Mouse (Mus musculus): Measurements from ENCODE around the gene Itgam. TPM values are rescaled to one million over a fixed set of nuclear protein-coding genes. Genes with fewer than 3 reads are reported as not detected.

Gene Itgam
- total RNA-seq, 1 experiment from 2014 or later, result 29.7 TPM

DNA sequence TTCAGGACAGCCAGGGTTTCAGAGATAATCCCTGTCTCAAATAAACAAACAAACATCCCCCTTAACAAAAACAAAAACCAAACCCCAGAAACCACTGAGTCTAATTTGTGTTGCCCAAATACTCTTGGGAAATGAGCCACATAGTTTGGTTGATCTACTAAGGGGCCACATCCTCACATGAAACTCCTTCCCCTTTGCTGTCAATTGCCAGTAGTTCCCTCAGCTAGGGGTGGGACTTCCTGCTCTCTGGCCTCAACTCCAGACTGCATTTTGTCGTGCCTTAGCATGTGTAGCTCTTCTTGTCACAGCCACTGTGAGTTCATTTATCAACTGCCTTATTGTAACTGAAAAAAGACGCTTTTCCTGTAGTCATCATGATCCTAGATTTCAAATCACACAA, 47.9 kb downstream of the Itgam start:
- no peak for ATAC-seq (replicated peaks in 1 of 2; ENCODE audit: insufficient read depth in 1 of 2, low FRiP score in 2 of 2, low TSS enrichment in 1 of 2, low read depth in 1 of 2, poor library complexity in 2 of 2, severe bottlenecking in 2 of 2)

DNA sequence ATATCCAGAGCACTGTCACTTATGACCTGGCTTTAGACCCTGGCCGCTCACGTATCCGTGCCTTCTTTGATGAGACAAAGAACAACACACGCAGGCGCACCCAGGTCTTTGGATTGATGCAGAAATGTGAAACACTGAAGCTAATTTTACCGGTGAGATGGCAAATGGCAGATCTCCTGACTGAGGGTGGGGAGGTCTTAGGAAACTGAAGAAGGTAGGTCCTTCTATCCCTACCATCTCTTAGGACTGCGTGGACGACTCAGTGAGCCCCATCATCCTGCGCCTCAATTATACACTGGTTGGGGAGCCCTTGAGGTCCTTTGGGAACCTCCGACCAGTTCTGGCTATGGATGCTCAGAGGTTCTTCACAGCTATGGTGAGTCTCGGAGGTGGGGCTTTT, 49.7 kb downstream of the Itgam start:
- ATAC-seq (replicated peaks in 1 of 2; ENCODE audit: insufficient read depth in 1 of 2, low FRiP score in 2 of 2, low TSS enrichment in 1 of 2, low read depth in 1 of 2, poor library complexity in 2 of 2, severe bottlenecking in 2 of 2), result no peak

DNA sequence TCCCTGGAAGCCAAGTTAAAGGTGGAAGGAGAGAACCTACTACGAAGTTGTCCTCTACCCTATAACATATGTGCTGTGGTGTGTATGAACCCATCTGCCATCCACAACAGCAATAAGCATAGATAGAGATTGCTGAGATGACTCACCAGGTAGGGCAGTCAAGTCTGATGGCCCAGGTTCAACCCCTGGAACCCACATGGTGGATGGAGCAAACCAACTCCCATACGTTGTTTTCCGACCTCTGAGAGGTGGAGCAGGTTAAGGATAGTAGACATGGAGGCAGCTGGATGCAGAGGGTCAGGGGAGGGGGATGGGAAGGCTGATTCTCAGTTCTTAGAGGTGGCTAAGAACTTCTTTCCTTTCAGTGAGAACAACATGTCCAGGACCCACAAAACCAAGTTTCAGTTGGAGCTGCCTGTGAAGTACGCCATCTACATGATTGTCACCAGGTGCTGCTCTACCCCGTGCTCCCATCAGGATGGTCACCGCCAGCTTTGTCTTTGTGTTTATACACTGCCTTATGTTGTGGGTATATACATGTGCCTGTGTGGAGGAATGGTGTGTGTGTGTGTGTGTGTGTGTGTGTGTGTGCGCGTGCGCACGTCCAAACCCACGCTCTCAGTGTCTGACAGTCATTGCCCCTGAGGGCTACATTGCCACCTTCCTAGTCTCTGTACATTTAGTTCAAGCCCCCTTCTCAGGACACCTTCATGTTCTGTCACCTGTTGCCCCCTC, 52.1 kb downstream of the Itgam start:
- no peak for ATAC-seq (replicated peaks in 1 of 2; ENCODE audit: insufficient read depth in 1 of 2, low FRiP score in 2 of 2, low TSS enrichment in 1 of 2, low read depth in 1 of 2, poor library complexity in 2 of 2, severe bottlenecking in 2 of 2)

DNA sequence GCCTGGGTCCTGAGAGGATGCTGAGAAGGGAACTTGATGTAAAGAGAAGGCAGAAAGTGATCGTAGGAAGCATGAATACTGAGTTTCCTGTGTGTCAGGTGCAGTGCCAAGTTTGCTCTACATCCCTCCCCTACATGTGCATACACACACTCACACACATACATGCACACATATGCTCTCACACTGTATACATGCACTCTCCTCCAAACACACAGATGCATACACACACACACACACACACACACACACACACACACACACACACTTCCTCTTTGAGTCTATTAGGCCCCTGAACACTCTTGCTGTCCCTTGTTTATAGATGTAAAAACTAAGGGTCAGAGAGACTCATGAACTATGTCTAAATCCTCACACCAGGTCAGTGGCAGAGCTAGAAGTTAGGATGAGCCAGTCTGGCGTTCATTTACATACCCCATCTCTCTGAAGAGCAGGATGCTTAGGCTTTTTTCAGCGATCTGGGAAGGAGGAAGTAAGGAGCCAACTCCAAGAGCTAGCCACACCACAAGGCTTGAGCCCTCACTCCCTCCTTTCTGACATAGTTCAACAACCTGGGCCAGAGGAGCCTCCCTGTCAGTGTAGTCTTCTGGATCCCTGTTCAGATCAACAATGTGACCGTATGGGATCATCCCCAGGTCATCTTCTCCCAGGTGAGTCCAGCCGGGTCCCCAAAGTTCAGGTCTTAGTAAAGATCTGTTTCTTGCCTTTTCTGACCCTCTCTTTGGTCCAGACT, 52.9 kb downstream of the Itgam start:
- peak; percentile 17 to 46; a peak in 3 of 4 replicates for ATAC-seq (replicated peaks in 1 of 2; ENCODE audit: insufficient read depth in 1 of 2, low FRiP score in 2 of 2, low TSS enrichment in 1 of 2, low read depth in 1 of 2, poor library complexity in 2 of 2, severe bottlenecking in 2 of 2)

DNA sequence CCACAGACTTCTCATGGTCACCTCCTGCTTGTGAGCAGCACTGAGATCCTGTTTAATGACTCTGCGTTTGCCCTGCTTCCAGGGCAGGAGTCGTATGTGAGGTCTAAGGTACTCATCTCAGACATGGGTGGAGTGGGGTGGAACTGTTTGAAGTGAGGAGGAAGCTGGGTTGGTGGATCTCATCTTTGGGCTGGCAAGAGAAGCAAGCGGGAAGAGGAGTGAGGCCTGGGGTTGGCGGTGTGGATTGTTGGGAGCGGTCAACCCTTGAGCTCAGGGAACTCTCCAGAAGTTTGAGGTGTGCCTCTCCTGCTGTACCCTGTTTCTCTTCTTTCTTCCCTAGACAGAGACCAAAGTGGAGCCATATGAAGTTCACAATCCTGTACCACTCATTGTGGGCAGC, 54.0 kb downstream of the Itgam start:
- ATAC-seq (replicated peaks in 1 of 2; ENCODE audit: insufficient read depth in 1 of 2, low FRiP score in 2 of 2, low TSS enrichment in 1 of 2, low read depth in 1 of 2, poor library complexity in 2 of 2, severe bottlenecking in 2 of 2), result no peak

DNA sequence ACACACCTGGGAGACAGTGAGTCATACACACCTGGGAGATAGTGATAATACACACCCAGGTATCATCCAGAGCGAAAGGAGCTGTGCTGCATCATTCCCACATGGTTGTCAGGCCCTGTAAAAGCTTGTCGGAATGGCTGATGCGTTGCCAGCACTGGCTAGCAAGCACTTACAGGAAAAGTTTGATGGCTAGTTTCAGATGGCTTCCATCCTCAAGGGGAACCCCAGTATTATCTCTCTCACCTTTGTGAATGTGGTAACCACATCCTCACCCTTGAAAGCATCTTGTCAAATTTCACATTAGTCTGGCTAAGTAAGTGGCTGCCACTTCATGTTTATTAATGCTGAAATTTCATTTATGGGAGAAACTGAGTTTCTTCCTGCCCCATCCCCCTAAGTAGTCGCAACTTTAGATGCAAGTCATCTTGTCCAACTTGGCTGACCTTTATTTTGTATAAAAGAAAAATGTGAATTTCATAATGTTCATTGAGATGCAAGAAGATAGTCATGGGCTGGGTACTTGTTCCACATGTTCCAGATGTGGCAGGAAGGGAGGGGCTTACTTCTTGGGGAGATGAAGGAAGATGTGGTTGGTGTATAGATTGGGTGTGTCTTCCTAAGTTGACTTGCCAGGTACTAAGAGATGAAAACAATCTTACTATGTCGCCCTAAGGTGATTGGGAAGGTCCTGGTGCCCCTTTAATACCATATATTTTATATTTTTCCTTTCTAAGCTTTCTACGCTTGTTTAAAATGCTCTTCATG, 57.5 kb downstream of the Itgam start:
- ATAC-seq (replicated peaks in 1 of 2; ENCODE audit: insufficient read depth in 1 of 2, low FRiP score in 2 of 2, low TSS enrichment in 1 of 2, low read depth in 1 of 2, poor library complexity in 2 of 2, severe bottlenecking in 2 of 2), result no peak

DNA sequence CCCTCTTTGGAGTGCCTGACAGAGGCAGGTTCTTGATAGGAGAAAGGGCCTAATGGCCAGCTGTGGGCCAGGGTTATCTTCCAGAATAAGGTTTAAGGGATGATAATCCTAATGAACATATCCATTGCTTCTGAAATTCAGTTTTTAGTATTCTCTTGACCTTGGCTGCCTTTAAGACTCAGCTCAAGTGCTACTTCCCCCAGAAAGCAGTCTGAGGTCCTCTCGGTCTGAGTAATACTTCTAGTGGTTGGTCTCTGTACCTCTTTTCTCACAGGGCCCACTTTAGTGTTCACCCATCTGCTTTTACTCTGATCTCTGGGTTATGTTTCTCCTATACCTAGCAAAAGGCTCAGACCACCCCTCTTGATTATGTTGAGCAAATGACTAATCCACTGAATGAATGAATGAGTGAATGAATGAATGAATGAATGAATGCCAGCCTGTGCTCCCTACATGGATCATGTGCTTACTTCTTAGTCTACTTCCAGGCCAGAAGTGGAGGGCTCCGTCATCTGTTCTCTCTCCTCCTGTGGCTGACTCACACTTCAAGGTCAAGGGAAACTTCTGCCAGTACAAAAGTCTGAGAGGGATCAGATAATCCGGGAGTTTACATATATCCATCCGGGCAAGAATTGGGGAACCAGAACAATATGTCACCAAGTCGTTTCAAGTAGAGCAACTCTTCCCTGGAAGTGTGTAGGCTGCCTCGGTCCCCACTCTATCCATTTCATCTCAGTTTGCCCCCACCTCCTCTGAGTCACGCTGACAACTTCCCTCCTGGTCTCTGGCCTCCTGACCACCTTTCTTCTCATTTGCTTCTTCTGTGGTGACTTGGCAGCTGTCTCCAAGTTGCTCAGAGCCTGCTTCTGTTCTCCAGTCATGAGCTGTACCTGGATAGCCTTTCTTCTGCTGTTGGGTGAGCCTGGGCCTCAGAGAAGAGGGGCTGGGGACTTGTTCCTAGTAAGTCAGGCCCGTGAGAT, 66.6 kb downstream of the Itgam start, which contains the start of gene Itgax:
Itgax (plus strand) TSS at position 807 of the 980 bp plus-strand sequence.
- peak; percentile 49 to 55 for ATAC-seq (replicated peaks in 1 of 2; ENCODE audit: insufficient read depth in 1 of 2, low FRiP score in 2 of 2, low TSS enrichment in 1 of 2, low read depth in 1 of 2, poor library complexity in 2 of 2, severe bottlenecking in 2 of 2)

DNA sequence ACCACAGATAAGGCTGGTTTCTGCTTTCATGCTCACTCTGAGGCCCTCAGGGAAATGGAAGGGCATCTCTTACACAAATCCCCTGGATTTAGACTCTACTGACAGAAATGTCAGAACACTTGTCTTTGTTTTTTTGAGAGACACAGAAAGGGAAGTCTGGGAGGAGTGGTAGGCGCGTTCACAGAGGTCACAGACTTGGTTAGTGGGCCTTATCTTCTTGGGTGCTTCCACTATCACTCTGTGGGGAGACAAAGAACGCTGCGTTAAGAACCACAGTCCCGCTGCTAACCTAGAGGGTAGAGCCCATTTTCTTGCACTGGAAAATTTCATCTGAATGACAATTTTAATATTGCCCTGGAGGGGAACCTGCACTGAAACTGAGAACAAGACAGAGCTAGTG, 69.7 kb downstream of the Itgam start:
- ATAC-seq (replicated peaks in 1 of 2; ENCODE audit: insufficient read depth in 1 of 2, low FRiP score in 2 of 2, low TSS enrichment in 1 of 2, low read depth in 1 of 2, poor library complexity in 2 of 2, severe bottlenecking in 2 of 2), result no peak

DNA sequence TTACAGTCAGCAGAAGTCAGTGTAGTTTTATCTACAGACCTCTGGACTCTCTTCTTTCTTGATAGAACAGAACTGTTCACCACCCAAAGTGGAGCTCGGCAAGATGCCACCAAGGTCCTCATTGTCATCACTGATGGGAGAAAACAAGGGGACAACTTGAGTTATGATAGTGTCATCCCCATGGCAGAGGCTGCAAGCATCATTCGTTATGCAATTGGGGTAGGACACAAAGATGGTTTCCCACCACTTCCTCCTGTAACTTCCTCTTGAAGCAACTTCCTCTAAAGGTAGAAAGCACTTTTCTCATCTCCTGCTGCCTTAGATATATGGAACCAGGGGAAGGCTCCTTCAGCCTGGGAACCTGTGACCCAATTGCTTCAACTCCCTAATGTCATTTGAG, 71.2 kb downstream of the Itgam start:
- ATAC-seq (replicated peaks in 1 of 2; ENCODE audit: insufficient read depth in 1 of 2, low FRiP score in 2 of 2, low TSS enrichment in 1 of 2, low read depth in 1 of 2, poor library complexity in 2 of 2, severe bottlenecking in 2 of 2), result peak; percentile 67 to 83

DNA sequence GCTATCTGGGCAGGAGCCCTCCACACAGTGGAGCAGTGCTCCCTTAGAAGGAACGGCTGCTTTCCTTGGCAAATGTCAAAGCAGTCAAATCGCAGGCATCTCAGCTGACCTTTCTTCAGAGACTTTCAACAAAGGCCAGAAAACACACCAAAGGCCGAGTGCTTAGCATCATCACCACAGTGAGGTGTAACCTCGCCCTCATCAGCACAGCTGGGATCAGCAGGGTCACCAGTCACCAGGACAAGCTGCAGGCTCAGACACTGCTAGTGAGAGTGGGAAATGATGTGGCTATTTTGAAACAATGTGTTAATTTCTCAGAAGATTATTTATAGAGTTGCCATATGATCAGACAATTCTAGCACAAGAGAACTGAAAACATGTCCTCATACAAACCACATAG, 74.5 kb downstream of the Itgam start:
- no peak for ATAC-seq (replicated peaks in 1 of 2; ENCODE audit: insufficient read depth in 1 of 2, low FRiP score in 2 of 2, low TSS enrichment in 1 of 2, low read depth in 1 of 2, poor library complexity in 2 of 2, severe bottlenecking in 2 of 2)

DNA sequence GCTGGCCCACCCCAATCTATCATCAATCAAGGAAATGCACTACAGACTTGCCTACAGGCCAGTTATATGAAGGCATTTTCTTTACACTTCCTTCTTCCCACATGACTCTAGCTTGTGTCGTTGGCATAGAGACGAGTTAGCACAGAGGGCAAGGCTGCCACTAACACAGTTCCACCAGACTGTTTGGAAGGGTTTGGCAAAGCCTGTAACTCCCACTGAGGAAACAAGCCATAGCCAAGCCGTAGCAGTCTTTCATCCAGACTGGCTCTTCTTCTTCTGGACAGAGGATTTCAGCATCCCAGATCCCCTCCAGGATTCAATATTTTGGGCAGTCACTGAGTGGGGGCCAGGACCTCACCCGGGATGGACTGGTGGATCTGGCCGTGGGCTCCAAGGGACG, 77.2 kb downstream of the Itgam start:
- ATAC-seq (replicated peaks in 1 of 2; ENCODE audit: insufficient read depth in 1 of 2, low FRiP score in 2 of 2, low TSS enrichment in 1 of 2, low read depth in 1 of 2, poor library complexity in 2 of 2, severe bottlenecking in 2 of 2), result no peak

DNA sequence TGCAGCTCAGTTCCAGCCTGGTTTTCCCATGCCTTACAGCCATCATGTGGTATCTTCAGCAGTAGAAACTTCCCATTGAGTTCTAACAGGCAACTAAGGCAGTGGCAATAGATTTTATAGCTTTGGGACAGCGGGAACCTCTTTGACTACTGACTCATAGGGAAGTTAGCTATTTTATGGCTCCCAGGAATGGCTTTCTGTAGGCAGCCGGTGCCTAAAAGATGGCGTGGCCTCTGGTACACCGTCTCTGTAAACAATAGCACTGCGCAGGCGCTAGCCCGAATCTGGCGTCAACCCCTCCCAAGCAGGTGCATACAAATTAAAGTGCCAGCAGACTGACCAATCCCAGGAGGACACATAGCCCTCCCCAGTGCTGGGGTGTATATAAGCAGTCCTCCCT, 88.5 kb downstream of the Itgam start:
- no peak for ATAC-seq (replicated peaks in 1 of 2; ENCODE audit: insufficient read depth in 1 of 2, low FRiP score in 2 of 2, low TSS enrichment in 1 of 2, low read depth in 1 of 2, poor library complexity in 2 of 2, severe bottlenecking in 2 of 2)

DNA sequence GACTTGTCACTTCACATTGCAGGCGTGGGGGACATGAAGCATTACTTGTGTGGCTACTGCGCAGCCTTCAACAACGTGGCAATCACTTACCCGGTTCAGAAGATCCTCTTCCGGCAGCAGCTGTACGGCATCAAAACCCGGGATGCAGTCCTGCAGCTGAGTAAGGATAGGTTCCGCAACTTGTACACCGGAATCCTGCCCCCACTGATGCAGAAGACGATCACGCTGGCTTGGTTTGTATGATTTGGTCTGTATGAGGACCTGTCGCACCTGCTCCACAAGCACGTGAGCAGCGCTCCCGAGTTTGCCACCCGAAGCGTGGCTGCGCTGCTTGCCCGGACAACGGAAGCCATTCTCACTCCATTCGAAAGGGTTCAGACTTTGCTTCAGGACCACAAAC, 91.6 kb downstream of the Itgam start, which contains the start of gene Itgad:
Itgad (plus strand) TSS at position 301 of the 400 bp plus-strand sequence.
- ATAC-seq (replicated peaks in 1 of 2; ENCODE audit: insufficient read depth in 1 of 2, low FRiP score in 2 of 2, low TSS enrichment in 1 of 2, low read depth in 1 of 2, poor library complexity in 2 of 2, severe bottlenecking in 2 of 2), result no peak

DNA sequence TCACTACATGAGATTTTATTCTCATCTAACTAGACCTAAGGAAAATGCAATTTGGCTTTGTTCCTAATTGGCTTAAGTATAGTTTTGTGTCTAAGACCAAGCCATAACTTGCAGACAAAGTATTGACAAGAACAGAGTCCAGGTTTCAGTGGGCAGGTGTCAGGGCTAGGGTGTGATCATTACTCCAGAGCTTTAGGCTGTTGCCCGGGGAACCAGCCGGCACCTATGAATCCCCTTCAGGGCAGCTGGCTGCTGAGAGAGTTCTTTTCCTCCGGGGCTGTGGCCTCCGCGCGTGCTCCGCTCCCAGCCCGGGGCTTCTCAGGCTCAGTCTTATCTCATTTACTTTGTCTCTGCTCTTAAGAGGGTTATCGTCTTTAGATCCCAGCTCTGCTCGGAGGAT, 92.5 kb downstream of the Itgam start:
- no peak for ATAC-seq (replicated peaks in 1 of 2; ENCODE audit: insufficient read depth in 1 of 2, low FRiP score in 2 of 2, low TSS enrichment in 1 of 2, low read depth in 1 of 2, poor library complexity in 2 of 2, severe bottlenecking in 2 of 2)

DNA sequence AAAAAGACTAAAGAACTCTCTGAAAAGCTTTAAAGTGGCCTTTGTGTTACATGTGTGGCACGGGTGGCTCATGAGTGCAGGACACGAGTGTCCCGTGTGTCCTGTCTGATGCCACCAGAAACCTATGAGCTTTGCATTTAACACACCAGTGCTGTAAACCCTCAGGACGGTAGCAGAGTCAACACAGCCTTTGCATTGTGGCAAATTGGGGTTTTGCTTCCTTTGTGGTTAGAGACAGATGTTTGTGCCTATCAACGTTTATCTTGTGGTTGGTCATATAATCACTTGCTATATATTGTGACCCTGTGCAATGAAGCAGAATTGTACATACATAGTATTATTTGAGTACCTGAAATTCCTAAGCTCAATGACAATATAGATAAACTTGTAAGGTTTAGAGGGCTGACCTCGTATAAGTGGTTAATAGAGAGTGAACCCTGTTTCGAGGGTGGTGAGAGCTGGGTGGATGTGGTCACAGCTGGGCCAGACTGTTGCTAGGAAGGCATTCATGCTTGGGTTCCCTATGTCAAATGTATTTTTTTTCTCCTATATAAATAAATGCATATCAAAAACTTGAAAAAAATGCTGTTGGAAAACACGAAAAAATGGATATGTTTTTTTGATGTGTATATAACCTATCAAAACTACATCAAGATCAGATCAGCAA, 96.4 kb downstream of the Itgam start:
- peak; percentile 48 to 62 for ATAC-seq (replicated peaks in 1 of 2; ENCODE audit: insufficient read depth in 1 of 2, low FRiP score in 2 of 2, low TSS enrichment in 1 of 2, low read depth in 1 of 2, poor library complexity in 2 of 2, severe bottlenecking in 2 of 2)

DNA sequence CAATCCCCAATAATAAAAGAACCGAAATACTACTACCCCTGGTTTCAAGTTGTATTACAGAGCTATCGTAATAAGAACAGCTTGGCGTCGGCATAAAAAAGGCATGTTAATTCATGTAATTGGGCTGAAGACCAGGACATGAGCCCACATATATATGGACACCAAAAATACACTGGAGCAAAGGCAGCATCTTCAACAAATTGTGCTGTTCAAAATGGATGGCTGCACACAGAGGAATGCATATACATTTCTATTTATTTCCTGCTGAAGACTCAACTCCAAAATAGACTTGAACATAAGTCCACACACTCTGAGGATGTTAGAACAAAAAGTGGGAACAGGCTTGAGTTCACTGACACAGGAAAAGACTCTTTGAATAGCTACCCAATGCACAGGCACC, 101.6 kb downstream of the Itgam start:
- ATAC-seq (replicated peaks in 1 of 2; ENCODE audit: insufficient read depth in 1 of 2, low FRiP score in 2 of 2, low TSS enrichment in 1 of 2, low read depth in 1 of 2, poor library complexity in 2 of 2, severe bottlenecking in 2 of 2), result no peak

DNA sequence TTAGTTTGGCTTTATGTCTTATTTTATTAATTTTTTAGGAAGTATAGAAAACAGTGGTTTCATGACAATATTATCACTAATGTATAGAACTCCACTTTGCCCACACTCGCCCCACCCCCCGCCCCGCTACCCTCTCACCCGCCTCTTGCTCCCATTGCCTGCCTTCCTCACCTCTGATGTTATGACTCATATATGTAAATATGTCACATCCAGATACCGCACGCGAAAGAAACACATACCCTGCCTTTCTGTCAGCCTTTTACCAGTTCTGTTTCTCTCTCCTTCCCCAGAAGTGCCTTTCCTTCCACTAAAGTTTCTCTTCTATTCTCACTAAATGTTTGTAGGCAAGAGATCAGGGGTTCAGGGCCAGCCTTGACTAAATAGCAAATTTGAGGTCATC, 104.0 kb downstream of the Itgam start:
- ATAC-seq (replicated peaks in 1 of 2; ENCODE audit: insufficient read depth in 1 of 2, low FRiP score in 2 of 2, low TSS enrichment in 1 of 2, low read depth in 1 of 2, poor library complexity in 2 of 2, severe bottlenecking in 2 of 2), result no peak
